Mouse (Mus musculus) spleen, adult 12 weeks (tissue): ENCODE data around the gene Il4i1.
A peak's percentile ranks its signal among the peaks of the same experiment; 100 is the strongest.

ENCODE experiments used
- DNase-seq: peaks from one replicate; pipeline ENCODE4 v3.0.0; 2022; ENCODE audit warnings: low spot score

Il4i1 gene

GRCm38 (mm10) chr7:44819391-44819790 is 3.2 kb downstream of the Il4i1 start:
- DNase-seq, result no peak

GRCm38 (mm10) chr7:44819863-44820262 is 3.7 kb downstream of the Il4i1 start:
- no peak for DNase-seq

GRCm38 (mm10) chr7:44820525-44820924 is 4.3 kb downstream of the Il4i1 start:
- no peak for DNase-seq

- DNase-seq, result no peak
These were observed 5.7 kb downstream of the Il4i1 start for GRCm38 (mm10) chr7:44821666-44822448.

- DNase-seq, result no peak
These were observed 7.2 kb downstream of the Il4i1 start for GRCm38 (mm10) chr7:44823409-44823808.

- peak; percentile 65 for DNase-seq
These were observed 8.7 kb downstream of the Il4i1 start for GRCm38 (mm10) chr7:44824872-44825271.

GRCm38 (mm10) chr7:44826771-44827170 is 10.6 kb downstream of the Il4i1 start:
- no peak for DNase-seq

GRCm38 (mm10) chr7:44828706-44829105 is 12.5 kb downstream of the Il4i1 start:
- no peak for DNase-seq

- DNase-seq, result no peak
These were observed 16.6 kb downstream of the Il4i1 start for GRCm38 (mm10) chr7:44832763-44833162.

- DNase-seq, result no peak
These were observed 19.3 kb downstream of the Il4i1 start for GRCm38 (mm10) chr7:44835373-44836015.

- DNase-seq, result no peak
These were observed 19.8 kb downstream of the Il4i1 start for GRCm38 (mm10) chr7:44836016-44836404.

GRCm38 (mm10) chr7:44836423-44837053 is 20.4 kb downstream of the Il4i1 start:
- no peak for DNase-seq

GRCm38 (mm10) chr7:44838073-44838472 is 21.9 kb downstream of the Il4i1 start:
- DNase-seq, result no peak

GRCm38 (mm10) chr7:44839171-44839490 is 22.9 kb downstream of the Il4i1 start:
- DNase-seq, result no peak

- no peak for DNase-seq
These were observed 23.5 kb downstream of the Il4i1 start for GRCm38 (mm10) chr7:44839491-44840191.

GRCm38 (mm10) chr7:44840426-44840825 is 24.2 kb downstream of the Il4i1 start:
- DNase-seq, result no peak

GRCm38 (mm10) chr7:44841825-44842463 is 25.8 kb downstream of the Il4i1 start:
- no peak for DNase-seq

GRCm38 (mm10) chr7:44845006-44845405 is 28.8 kb downstream of the Il4i1 start:
- DNase-seq, result no peak

- DNase-seq, result no peak
These were observed 30.6 kb downstream of the Il4i1 start for GRCm38 (mm10) chr7:44846804-44847203.

GRCm38 (mm10) chr7:44847772-44848171 is 31.6 kb downstream of the Il4i1 start:
- no peak for DNase-seq

- DNase-seq, result peak; percentile 95
These were observed 32.6 kb downstream of the Il4i1 start, which contains the start of the genes Akt1s1 and Tbc1d17 for GRCm38 (mm10) chr7:44848561-44849415. TSS of gene Akt1s1 (plus strand) at chr7:44848991. TSS of gene Tbc1d17 (minus strand) at chr7:44849079.
